Mouse (Mus musculus) kidney, adult 9 months (tissue): ENCODE measurements around the gene Med24.
"Not testable (repeated sequence)": the region's sequence is repeated elsewhere in the genome, so short reads cannot be mapped to it uniquely, and the experiment has no call there.

Experiments used
- DNase-seq: peaks from one replicate; pipeline ENCODE4 v3.0.0; 2022

Gene Med24

GRCm38 (mm10) chr11:98745932-98746853, 17.0 kb upstream of the Med24 start:
- DNase-seq: peak; percentile 52

- peak; percentile 36 for DNase-seq
Measured at GRCm38 (mm10) chr11:98744456-98745019, 15.3 kb upstream of the Med24 start.

DNA sequence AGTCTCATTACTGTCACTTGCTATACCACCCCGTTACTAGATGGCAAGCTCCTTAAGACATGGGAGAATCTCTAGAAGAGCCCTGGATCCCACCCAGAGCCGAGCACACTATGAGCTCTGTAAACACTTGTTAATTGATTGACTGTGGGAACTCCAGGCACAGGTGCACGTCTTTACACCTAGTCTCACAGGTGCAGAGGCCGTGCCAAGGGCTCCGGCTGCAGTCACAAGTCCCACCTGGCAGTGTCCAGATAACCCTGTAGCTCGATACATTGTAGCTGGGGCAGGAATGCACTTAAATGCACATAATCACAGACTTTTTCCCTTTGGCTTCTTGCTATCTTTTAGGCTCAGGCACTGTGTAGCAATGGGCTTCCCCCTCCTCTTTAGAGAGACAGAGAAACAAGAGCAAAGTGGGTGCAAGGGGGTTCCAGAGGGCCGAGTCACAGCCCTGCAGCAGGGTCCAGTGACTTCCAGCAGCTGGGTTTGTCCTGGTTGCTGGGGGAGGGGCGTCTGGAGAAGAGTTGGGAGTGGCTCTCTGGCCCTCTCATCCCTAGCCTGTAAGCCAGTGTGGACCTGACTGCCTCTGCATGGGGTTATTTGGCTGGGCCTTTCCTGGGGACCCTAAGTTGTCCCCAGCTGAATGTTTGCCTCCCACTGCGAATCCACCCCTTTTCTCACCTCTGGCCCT, 14.6 kb upstream of the Med24 start:
- DNase-seq: peak; percentile 81

DNA sequence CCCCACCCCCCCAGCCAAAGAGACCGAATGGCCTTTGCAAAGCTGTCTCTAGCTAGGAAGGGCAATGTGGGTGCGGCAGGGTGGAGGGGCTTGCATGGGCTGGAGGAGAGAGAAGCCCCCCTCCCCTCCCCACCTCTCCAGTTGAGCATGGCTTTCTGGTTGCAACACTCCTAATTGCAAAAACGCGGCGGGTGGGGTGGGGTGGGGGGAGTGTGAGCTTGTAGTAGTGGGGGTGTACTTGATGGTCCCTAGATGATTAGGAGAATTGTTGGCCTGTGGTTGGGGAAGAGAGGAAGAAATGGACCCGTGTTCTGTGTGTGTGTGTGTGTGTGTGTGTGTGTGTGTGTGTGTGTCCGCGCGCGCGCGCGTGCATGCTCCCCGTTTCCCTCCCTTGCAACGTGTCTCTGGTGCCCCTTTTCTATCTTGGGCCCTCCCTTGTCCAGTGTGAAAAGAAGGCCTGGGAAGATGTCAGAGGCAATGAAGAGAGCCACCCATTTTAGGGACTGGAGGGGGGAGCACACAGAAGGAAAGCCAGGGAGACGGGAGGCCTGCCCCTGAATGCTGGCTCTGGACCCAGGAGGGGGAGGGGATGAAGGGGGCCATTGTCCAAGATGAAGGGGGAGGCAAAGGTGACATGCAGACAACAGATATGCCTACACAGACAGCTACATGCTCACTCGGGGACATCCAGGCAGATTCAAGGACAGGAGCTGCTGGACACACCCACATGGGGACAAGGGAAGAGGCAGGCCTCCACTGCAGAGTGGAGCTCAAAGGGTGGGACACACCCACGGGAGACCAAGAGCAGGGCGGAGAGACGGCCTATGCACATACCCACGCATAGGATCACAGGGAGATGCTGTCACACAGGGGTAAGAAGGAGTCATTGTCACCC, 13.4 kb upstream of the Med24 start:
- no peak for DNase-seq

- DNase-seq: peak; percentile 80
Measured at GRCm38 (mm10) chr11:98741622-98742396, 12.6 kb upstream of the Med24 start.

- DNase-seq: no peak
Measured at GRCm38 (mm10) chr11:98741051-98741620, 11.9 kb upstream of the Med24 start.

DNA sequence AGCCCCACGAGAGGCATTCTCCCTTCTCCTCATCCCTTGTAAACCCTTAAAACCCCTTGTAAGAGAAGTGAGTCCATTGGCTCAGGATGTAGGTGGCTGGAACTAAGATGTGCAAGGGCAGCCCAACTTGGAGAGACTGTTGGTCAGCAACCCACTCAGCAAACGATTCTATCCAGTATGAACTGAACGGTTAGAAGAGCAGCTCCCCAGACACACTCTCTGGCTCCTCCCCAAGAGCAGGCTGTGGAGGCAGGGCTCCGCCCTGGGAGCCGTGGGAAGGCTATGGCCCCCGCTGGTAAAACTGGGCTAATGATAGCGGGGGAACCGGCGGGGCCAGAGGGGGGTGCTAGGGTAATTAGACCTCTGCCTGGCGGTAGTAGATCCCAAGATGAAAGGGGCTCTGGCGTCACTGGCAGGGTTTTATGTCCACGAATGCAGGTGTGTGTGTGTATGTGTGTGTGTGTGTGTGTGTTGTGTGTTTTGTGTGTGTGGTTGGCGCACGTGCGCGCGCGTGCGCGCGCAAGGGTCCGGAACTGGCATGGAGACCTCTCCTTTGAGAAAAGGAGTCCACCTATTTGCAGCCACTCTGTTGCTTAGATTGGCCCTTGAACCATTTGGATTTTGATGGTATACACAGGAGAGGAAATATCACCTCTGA, 11.3 kb upstream of the Med24 start, which contains the start of gene Thra:
Gene Thra (plus strand): TSS at position 246 of the 658 bp plus-strand sequence.
- peak; percentile 61 for DNase-seq

- DNase-seq: no peak
Measured at GRCm38 (mm10) chr11:98740026-98740392, 10.8 kb upstream of the Med24 start.

- no peak for DNase-seq
Measured at GRCm38 (mm10) chr11:98738925-98739324, 9.7 kb upstream of the Med24 start.

GRCm38 (mm10) chr11:98738428-98738911, 9.2 kb upstream of the Med24 start:
- no peak for DNase-seq

DNA sequence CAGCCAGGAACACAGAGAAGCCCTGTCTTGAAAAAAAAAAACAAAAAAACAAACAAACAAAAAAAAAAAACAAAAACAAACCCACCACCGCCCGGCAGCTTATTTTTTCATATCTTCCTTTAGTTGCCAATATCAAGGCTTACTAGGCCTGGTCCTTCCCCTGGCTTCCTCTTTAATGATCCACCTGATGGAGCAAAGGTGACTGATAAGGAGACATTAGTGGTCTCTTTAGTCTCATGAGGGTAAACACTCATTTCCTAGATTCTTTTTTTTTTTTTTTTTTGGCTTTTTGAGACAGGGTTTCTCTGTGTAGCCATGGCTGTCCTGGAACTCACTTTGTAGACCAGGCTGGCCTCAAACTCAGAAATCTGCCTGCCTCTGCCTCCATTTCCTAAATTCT, 8.0 kb upstream of the Med24 start:
- DNase-seq: not testable (repeated sequence)

DNA sequence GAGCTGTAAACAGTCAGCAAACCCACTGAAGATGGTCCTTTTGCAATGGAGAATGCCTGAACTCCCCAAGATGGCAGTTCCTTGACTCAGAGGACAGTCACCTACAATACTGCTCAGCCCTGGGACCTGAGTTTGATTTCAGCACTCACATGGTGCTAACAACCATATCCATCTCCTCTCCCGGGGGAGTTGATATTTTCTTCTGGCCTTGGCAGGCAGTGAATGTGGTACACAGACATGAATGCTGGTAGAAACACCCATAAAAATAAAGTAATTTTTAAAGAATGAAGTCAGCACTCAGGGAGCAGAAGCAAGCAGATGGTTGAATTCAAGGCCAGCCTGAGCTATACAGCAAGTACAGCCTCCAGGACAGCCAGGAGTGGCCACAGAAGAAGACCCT, 6.9 kb upstream of the Med24 start:
- DNase-seq: no peak

- no peak for DNase-seq
Measured at GRCm38 (mm10) chr11:98735111-98735510, 5.9 kb upstream of the Med24 start.

- no peak for DNase-seq
Measured at GRCm38 (mm10) chr11:98734020-98734419, 4.8 kb upstream of the Med24 start.

- DNase-seq: no peak
Measured at GRCm38 (mm10) chr11:98731134-98731533, 1.9 kb upstream of the Med24 start.

DNA sequence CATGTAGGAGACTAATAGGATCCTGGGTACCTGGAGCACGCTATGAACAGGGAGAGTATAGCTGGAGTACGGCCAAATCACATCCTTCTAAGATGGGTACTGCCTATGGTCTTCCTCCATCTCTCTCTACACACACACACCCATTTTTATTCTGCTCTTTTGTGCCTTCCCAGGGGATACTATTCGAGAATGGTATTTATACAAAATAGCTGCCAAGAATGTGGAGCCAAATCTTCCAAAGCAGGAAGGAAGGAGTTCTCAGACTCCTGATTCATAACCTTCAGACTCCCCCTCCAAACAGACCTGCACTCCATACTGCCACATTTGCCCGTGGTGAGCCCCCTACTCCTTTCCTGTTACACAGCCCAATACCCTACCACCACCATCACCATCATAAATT, 1.5 kb upstream of the Med24 start:
- no peak for DNase-seq

DNA sequence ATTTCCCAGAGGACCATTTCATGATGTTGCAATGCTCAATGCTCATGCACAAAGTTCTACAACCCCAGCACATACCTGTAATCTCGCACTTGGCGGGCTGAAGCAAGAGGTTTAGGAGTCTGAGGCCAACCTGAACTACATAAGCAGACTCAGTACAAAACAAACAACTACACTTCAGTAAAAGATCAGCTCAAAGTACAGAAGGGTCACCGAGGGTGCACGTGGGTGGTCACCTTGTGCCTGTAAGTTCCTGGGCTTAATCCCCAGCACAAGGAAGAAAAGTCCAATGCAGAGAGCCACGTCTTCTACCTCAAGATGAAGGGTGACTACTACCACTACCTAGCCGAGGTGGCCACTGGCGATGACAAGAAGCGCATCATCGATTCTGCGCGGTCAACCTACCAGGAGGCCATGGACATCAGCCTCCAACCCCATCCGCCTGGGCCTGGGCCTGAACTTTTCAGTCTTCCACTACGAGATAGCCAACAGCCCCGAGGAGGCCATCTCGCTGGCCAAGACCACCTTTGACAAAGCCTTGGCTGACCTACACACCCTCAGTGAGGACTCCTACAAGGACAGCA, 3.2 kb downstream of the Med24 start:
- peak; percentile 46 for DNase-seq

DNA sequence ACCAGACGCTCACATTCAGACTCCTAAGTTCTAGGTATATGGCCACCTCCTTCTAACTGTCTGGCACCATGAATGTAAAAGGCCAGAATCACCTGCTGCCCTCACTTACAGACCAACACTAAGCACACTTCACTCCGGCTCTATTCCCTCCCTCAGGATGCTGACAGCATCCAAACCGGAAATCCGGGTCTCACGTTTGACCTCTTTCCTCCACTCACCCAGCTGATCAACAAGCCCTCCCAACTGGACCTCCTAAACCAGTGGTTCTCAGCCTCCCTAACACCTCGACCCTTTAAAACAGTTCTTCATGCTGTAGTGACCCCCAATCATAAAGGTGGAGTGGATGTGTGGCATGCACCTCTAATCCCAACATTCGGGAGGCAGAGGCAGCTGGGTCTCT, 6.1 kb downstream of the Med24 start:
- DNase-seq: no peak

GRCm38 (mm10) chr11:98721458-98722226, 7.6 kb downstream of the Med24 start:
- DNase-seq: peak; percentile 84

DNA sequence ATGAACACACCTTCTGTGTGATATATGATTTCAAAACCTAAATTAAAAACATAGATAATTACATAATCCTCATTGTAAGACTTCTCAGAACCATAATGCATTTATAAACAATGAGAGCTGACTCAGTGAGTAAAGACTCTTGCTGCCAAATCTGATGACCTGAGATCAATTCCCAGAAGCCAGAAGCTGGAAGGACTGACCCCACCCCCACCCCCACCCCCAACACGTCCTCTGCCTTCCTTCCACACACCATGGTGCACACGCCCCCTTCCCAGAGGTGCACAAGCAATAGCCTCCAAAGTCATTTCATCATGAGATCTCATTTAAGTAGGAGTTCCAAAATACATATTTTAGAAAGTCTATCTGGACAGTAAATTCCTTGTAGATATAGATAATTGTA, 8.5 kb downstream of the Med24 start:
- no peak for DNase-seq
